Mouse (Mus musculus) liver, postnatal 0 days (tissue): ENCODE results near the gene Entpd6. TPM values are rescaled to one million over a fixed set of nuclear protein-coding genes. Genes with fewer than 3 reads are reported as not detected.
A peak's percentile ranks its signal among the peaks of the same experiment; 100 is the strongest.

ENCODE experiments used
- ATAC-seq: fragments of 200-750 bp; cut with Nextera tagmentation; 2 replicates; pipeline ENCODE4 v1.8.0; 2017; ENCODE audit warnings: mild to moderate bottlenecking, moderate library complexity
- DNase-seq: peaks from one replicate; pipeline ENCODE4 v3.0.0-alpha.2; 2016
- H3K27ac ChIP-seq: fragments of 300-500 bp; sonication (generic); 2 replicates; pipeline ENCODE4 v1.5.1; 2014; ENCODE audit warnings: antibody characterized with exemption, moderate library complexity, mild to moderate bottlenecking, low read depth
- H3K27me3 ChIP-seq: fragments of 300-500 bp; sonication (generic); 2 replicates; pipeline ENCODE4 v1.6.1; 2014; ENCODE audit warnings: low read length, control low read depth, mixed read lengths; ENCODE audit not compliant: insufficient read depth
- H3K36me3 ChIP-seq: fragments of 300-500 bp; sonication (generic); replicated peaks from 2 replicates; pipeline ENCODE4 v1.6.1; 2014; ENCODE audit warnings: mild to moderate bottlenecking, control low read depth, low read length, moderate library complexity, mixed read lengths; ENCODE audit not compliant: insufficient read depth
- H3K4me1 ChIP-seq: fragments of 300-500 bp; sonication (generic); 2 replicates; pipeline ENCODE4 v1.6.1; 2014; ENCODE audit warnings: antibody characterized with exemption, mild to moderate bottlenecking, control low read depth; ENCODE audit not compliant: insufficient read depth
- H3K4me2 ChIP-seq: fragments of 300-500 bp; sonication (generic); 2 replicates; pipeline ENCODE4 v1.6.1; 2014; ENCODE audit warnings: low read depth, mild to moderate bottlenecking, low read length, moderate library complexity, mixed read lengths
- H3K4me3 ChIP-seq: fragments of 300-500 bp; sonication (generic); 2 replicates; pipeline ENCODE4 v1.5.1; 2014; ENCODE audit warnings: low read depth, low read length
- H3K9ac ChIP-seq: fragments of 300-500 bp; sonication (generic); replicated peaks from 2 replicates; pipeline ENCODE4 v1.6.1; 2014; ENCODE audit warnings: mild to moderate bottlenecking, moderate library complexity
- H3K9me3 ChIP-seq: fragments of 300-500 bp; sonication (generic); 2 replicates; pipeline ENCODE4 v1.6.1; 2016; ENCODE audit warnings: mild to moderate bottlenecking, control low read depth, low read length, mixed read lengths
- CTCF ChIP-seq: sonication (generic); IDR thresholded peaks from 2 replicates; pipeline ENCODE4 v1.5.1; 2016; ENCODE audit warnings: antibody characterized with exemption, low read depth
- EP300 ChIP-seq: IDR thresholded peaks from 2 replicates; pipeline ENCODE4 v1.6.1; 2016; ENCODE audit warnings: antibody characterized with exemption, low read depth, mild to moderate bottlenecking
- WGBS: fragments of 180-500 bp; shearing (Covaris S2); extraction: QIAGEN DNeasy Blood & Tissue Kit; methylation state at CpG from one replicate; pipeline ENCODE4 v1.1.7; 2014; ENCODE audit not compliant: insufficient replicate concordance; 5-methylcytosine and 5-hydroxymethylcytosine counted together
- polyA plus RNA-seq: library from polyadenylated mRNA; unstranded; fragments of >200 nt; fragmentation: Nextera tagmentation; extraction: Ambion mirVana; gene quantifications from 2 replicates; pipeline ENCODE4 v1.2.1, GENCODE M21; 2015

The Entpd6 gene
- polyA plus RNA-seq, 1 experiment from 2014 or later: 9.9 TPM

DNA sequence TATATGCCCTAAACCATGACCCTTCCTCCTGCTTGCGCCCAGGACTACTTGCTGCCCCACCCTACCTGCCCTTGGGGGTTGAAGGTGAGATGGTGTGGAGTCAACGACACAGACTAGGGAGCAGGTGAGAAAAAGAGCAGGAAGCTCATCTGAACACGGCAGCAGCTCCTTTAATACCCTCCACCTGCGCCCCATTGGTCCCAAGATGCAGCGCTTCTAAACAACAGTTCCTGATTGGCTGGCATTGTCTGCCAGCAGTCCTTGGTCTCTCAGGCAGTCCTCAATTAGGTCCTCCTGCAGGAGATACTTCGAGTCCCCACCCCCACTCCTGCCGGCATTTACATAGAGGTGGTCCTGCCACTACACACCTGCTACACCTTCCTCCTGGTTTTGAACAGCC lies 3.8 kb upstream of the Entpd6 start:
- 55% methylated on average over 7 of the region's 7 CpGs for WGBS
- no peak for ATAC-seq
- peaks cover 11% of the 10 kb centered on the region for H3K4me1 ChIP-seq
- no peak overlapping the region for H3K9ac ChIP-seq
- no peak overlapping the region for H3K4me3 ChIP-seq
- H3K4me2 ChIP-seq: no peak overlapping the region
- no peak overlapping the region for H3K27ac ChIP-seq
- TF ChIP-seq EP300: no peak
- TF ChIP-seq CTCF: no peak
- no peaks in the 10 kb centered on the region for H3K9me3 ChIP-seq
- DNase-seq: no peak
- no peaks in the 10 kb centered on the region for H3K27me3 ChIP-seq
- H3K36me3 ChIP-seq: no peaks in the 10 kb centered on the region

DNA sequence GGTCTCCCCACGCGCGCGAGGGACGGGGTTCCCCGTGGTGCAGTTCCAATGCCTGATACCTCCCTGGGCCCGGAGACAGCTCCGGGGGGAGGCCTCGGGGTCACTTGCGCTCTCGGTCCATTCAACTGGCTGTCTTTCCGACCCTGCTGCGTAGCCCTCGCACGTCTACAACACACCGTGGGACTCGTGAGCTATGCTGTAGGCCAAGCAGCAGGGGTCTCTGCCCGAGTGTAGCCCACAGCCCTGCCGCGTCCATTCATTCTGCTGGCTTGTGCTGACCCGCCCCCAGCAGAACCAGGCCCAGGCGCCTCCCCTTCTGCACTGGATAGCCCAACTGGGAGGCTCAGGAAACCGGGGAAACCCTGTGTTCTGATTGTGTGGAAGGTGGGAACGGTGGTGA lies 441 bp downstream of the Entpd6 start:
- Histone ChIP-seq H3K4me2 (peak overlapping the region; percentile 100), H3K9ac (peak overlapping the region; percentile 76), H3K4me1 (peaks cover 16% of the 10 kb centered on the region), H3K36me3 (peaks cover 8% of the 10 kb centered on the region; the same call in 1 of the 2 replicates), H3K9me3 (no peaks in the 10 kb centered on the region), H3K4me3 (peak overlapping the region; percentile 70), H3K27ac (peak overlapping the region; percentile 84), H3K27me3 (no peaks in the 10 kb centered on the region)
- no peak for TF ChIP-seq EP300
- no peak for TF ChIP-seq CTCF
- peak; percentile 42 for DNase-seq
- WGBS: 1% methylated on average over 24 of the region's 24 CpGs
- peak; percentile 63 for ATAC-seq

DNA sequence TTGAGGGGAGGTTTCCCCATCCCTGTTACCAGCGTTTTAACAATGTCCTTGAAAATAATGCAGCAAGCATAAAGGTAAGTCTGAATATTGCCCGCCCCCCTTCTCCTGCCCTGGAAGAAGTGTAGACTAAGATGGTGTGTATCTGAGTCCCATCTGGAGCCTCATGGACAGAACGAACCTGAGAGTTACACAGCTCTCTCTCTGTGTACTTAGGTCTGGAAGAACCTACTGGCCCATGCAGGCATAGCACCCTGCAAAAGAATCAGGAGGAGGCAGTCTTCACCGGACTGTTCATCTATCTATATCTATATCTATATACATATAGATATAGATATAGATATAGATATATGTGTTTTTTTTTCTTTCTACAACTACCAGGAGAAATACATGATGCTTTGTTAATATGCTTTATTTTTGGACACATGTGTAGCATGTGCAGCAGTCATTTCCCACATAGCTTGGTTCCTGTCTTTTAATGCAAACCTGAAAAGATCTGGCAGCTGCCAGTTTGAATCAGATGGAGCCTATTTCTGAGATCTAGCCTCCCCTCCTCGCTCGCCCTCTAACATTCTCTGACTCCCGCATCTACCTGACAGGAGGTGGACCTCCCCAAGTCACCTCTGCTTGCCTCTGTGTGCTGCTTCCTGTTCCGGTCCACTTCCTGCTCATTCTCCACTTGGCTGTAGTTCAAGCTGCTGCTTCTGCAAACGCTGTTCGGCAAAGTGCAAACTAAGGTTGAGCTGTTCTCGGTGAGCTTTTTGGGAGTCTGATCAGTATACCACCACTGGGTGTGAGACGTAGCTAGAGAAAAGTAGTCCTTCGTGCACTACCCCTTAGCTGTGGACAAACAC lies 1.5 kb downstream of the Entpd6 start:
- Histone ChIP-seq H3K36me3 (peaks cover 8% of the 10 kb centered on the region), H3K4me3 (no peak overlapping the region), H3K9me3 (no peaks in the 10 kb centered on the region), H3K27ac (no peak overlapping the region), H3K27me3 (no peaks in the 10 kb centered on the region), H3K9ac (no peak overlapping the region), H3K4me2 (peak overlapping the region; percentile 100), H3K4me1 (peaks cover 16% of the 10 kb centered on the region)
- 40% methylated on average over 13 of the region's 13 CpGs for WGBS
- peak; percentile 37 for TF ChIP-seq CTCF
- no peak for TF ChIP-seq EP300
- no peak for ATAC-seq
- no peak for DNase-seq

DNA sequence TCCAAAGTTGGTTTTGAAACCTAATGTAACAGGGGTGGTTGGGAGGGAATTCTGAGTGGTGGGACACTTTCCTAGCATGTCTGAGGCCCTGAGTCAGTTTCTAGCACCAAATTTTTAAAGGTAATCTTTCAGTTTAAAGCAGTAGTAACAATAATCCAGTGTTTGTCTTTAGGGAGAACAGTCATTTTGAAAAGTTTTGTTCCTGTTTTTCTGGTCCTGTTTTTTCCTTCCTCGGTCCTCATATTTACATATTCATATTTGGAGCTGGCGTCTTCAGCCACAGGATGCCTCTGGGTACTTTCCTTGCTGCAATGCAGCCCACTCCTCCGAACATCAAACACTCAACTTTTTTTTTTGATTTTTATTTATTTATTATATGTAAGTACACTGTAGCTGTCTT lies 6.2 kb downstream of the Entpd6 start:
- Histone ChIP-seq H3K36me3 (peaks cover 22% of the 10 kb centered on the region), H3K9ac (no peak overlapping the region), H3K27me3 (no peaks in the 10 kb centered on the region), H3K4me2 (no peak overlapping the region), H3K9me3 (no peaks in the 10 kb centered on the region), H3K4me3 (no peak overlapping the region), H3K27ac (no peak overlapping the region), H3K4me1 (peaks cover 6% of the 10 kb centered on the region; the same call in 1 of the 2 replicates)
- 78% methylated on average over 3 of the region's 3 CpGs for WGBS
- no peak for DNase-seq
- no peak for ATAC-seq
- TF ChIP-seq EP300 (no peak), CTCF (no peak)

DNA sequence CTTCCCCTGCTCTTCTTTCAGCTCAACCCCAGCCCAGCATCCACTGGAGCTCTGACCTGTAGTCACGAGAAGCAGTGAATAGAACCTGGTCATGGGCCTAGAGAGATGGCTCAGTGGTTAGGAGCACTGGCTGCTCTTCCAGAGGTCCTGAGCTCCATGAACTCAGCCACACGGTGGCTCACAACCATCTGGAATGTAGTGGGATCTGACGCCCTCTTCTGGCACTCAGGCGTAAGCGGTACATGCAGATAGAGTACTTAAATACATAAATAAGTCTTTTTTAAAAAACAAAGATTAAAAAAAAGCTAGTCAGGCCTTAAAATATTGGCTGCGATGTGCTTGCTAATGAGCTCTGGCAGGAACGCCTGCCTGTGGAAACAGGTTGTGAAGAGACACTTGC lies 12.6 kb downstream of the Entpd6 start:
- H3K9ac ChIP-seq: no peak overlapping the region
- H3K36me3 ChIP-seq: peaks cover 20% of the 10 kb centered on the region
- no peaks in the 10 kb centered on the region for H3K9me3 ChIP-seq
- ATAC-seq: no peak
- H3K4me2 ChIP-seq: no peak overlapping the region
- peak; percentile 18 for TF ChIP-seq CTCF
- TF ChIP-seq EP300: no peak
- DNase-seq: no peak
- H3K27me3 ChIP-seq: no peaks in the 10 kb centered on the region
- WGBS: 85% methylated on average over 7 of the region's 7 CpGs
- H3K4me1 ChIP-seq: no peaks in the 10 kb centered on the region
- H3K27ac ChIP-seq: no peak overlapping the region
- no peak overlapping the region for H3K4me3 ChIP-seq

DNA sequence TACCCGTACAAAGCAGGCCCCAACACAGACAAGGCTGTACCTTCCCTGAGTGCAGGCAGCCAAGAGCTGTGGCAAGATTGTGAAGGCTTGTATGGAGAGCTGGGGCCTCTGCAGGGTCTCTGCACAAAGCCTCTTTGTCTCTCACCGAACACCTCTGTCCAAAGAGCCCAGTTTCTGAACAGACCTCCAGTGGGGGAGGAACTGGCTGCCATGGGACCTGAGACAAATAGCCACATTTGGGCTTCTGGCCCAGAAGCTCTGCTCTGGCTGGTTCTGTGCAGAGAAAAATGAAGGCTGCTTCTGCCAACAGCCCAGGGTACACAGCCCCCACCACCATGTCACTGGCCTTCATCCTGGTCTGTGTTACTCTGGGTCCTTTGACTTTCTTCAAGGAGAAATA lies 16.8 kb downstream of the Entpd6 start:
- Histone ChIP-seq H3K36me3 (peaks cover 4% of the 10 kb centered on the region; the same call in 1 of the 2 replicates), H3K4me2 (no peak overlapping the region), H3K9ac (no peak overlapping the region), H3K4me3 (no peak overlapping the region), H3K4me1 (peaks cover 5% of the 10 kb centered on the region; the same call in 1 of the 2 replicates), H3K27me3 (no peaks in the 10 kb centered on the region), H3K9me3 (no peaks in the 10 kb centered on the region), H3K27ac (no peak overlapping the region)
- ATAC-seq (no peak), DNase-seq (no peak)
- TF ChIP-seq CTCF (no peak), EP300 (no peak)
- WGBS: 79% methylated on average over 2 of the region's 2 CpGs
